Mouse (Mus musculus): ENCODE measurements at regions not wholly inside any gene's neighbourhood (a gene's known extent, or its start where the extent isn't known, plus 50 kb on each side); places are given as distances from the start of the nearest gene placed in this dataset.

- ATAC-seq (ENCODE audit: insufficient read depth, low FRiP score, low TSS enrichment), result no peak
- no peak overlapping the region for H3K27ac ChIP-seq (ENCODE audit: low read depth, low read length)
- 74% methylated on average over 3 of the region's 3 CpGs for WGBS
Observed at GRCm38 (mm10) chr13:59937147-59937546, 114.2 kb upstream of the Tut7 start.

GRCm38 (mm10) chr13:59934556-59934955, 111.6 kb upstream of the Tut7 start:
- H3K9me3 ChIP-seq (ENCODE audit: control insufficient read depth, low read length), result no peaks in the 10 kb centered on the region
- ATAC-seq (ENCODE audit: insufficient read depth, low FRiP score, low TSS enrichment), result no peak
- no peak overlapping the region for H3K9ac ChIP-seq (ENCODE audit: low read length)
- no peak overlapping the region for H3K4me2 ChIP-seq (ENCODE audit: low read depth)
- DNase-seq (ENCODE audit: low spot score), result no peak
- WGBS, result 63% methylated on average over 1 of the region's 1 CpGs
- no peaks in the 10 kb centered on the region for H3K27me3 ChIP-seq (ENCODE audit: control insufficient read depth, insufficient read depth, low read length)
- H3K4me3 ChIP-seq (ENCODE audit: low read depth, low read length), result no peak overlapping the region
- H3K27ac ChIP-seq (ENCODE audit: low read depth, low read length), result no peak overlapping the region
- no peaks in the 10 kb centered on the region for H3K4me1 ChIP-seq (ENCODE audit: control insufficient read depth, insufficient read depth, low read length)
- H3K36me3 ChIP-seq (ENCODE audit: control insufficient read depth, insufficient read depth, low read length), result no peaks in the 10 kb centered on the region

More at GRCm38 (mm10) chr13:59937147-59937546, 114.2 kb upstream of the Tut7 start:
- no peaks in the 10 kb centered on the region for H3K27me3 ChIP-seq (ENCODE audit: control insufficient read depth, insufficient read depth, low read length)
- no peak for DNase-seq (ENCODE audit: low spot score)
- no peak overlapping the region for H3K4me2 ChIP-seq (ENCODE audit: low read depth)
- peaks cover 6% of the 10 kb centered on the region; the same call in 1 of the 2 replicates for H3K4me1 ChIP-seq (ENCODE audit: control insufficient read depth, insufficient read depth, low read length)
- H3K36me3 ChIP-seq (ENCODE audit: control insufficient read depth, insufficient read depth, low read length), result no peaks in the 10 kb centered on the region
- no peak overlapping the region for H3K9ac ChIP-seq (ENCODE audit: low read length)
- H3K9me3 ChIP-seq (ENCODE audit: control insufficient read depth, low read length), result no peaks in the 10 kb centered on the region
- no peak overlapping the region for H3K4me3 ChIP-seq (ENCODE audit: low read depth, low read length)

- Histone ChIP-seq H3K27ac (ENCODE audit: low read depth, low read length) (no peak overlapping the region), H3K27me3 (ENCODE audit: control insufficient read depth, insufficient read depth, low read length) (no peaks in the 10 kb centered on the region), H3K4me1 (ENCODE audit: control insufficient read depth, insufficient read depth, low read length) (no peaks in the 10 kb centered on the region), H3K36me3 (ENCODE audit: control insufficient read depth, insufficient read depth, low read length) (no peaks in the 10 kb centered on the region), H3K4me3 (ENCODE audit: low read depth, low read length) (no peak overlapping the region), H3K9ac (ENCODE audit: low read length) (no peak overlapping the region), H3K4me2 (ENCODE audit: low read depth) (no peak overlapping the region), H3K9me3 (ENCODE audit: control insufficient read depth, low read length) (no peaks in the 10 kb centered on the region)
- 53% methylated on average over 1 of the region's 1 CpGs for WGBS
- no peak for ATAC-seq (ENCODE audit: insufficient read depth, low FRiP score, low TSS enrichment)
- no peak for DNase-seq (ENCODE audit: low spot score)
Observed at GRCm38 (mm10) chr13:59934093-59934492, 111.1 kb upstream of the Tut7 start.

GRCm38 (mm10) chr13:59927379-59928111, 104.6 kb upstream of the Tut7 start:
- ATAC-seq (ENCODE audit: insufficient read depth, low FRiP score, low TSS enrichment) (peak; percentile 88), DNase-seq (ENCODE audit: low spot score) (peak; percentile 55)
- Histone ChIP-seq H3K4me2 (ENCODE audit: low read depth) (no peak overlapping the region), H3K9me3 (ENCODE audit: control insufficient read depth, low read length) (no peaks in the 10 kb centered on the region), H3K27me3 (ENCODE audit: control insufficient read depth, insufficient read depth, low read length) (no peaks in the 10 kb centered on the region), H3K9ac (ENCODE audit: low read length) (0 out of 2 replicates have a peak overlapping the region, but pooled peaks have one; percentile 18), H3K27ac (ENCODE audit: low read depth, low read length) (peak overlapping the region; percentile 39; the same call in 1 of the 2 replicates), H3K4me1 (ENCODE audit: control insufficient read depth, insufficient read depth, low read length) (peaks cover 12% of the 10 kb centered on the region), H3K4me3 (ENCODE audit: low read depth, low read length) (no peak overlapping the region), H3K36me3 (ENCODE audit: control insufficient read depth, insufficient read depth, low read length) (no peaks in the 10 kb centered on the region)
- 33% methylated on average over 12 of the region's 12 CpGs for WGBS

GRCm38 (mm10) chr13:59925845-59926481, 103.0 kb upstream of the Tut7 start:
- Histone ChIP-seq H3K9me3 (ENCODE audit: control insufficient read depth, low read length) (no peaks in the 10 kb centered on the region), H3K9ac (ENCODE audit: low read length) (no peak overlapping the region), H3K4me2 (ENCODE audit: low read depth) (no peak overlapping the region), H3K27ac (ENCODE audit: low read depth, low read length) (no peak overlapping the region), H3K4me1 (ENCODE audit: control insufficient read depth, insufficient read depth, low read length) (peaks cover 12% of the 10 kb centered on the region), H3K36me3 (ENCODE audit: control insufficient read depth, insufficient read depth, low read length) (no peaks in the 10 kb centered on the region), H3K4me3 (ENCODE audit: low read depth, low read length) (no peak overlapping the region), H3K27me3 (ENCODE audit: control insufficient read depth, insufficient read depth, low read length) (no peaks in the 10 kb centered on the region)
- no peak for ATAC-seq (ENCODE audit: insufficient read depth, low FRiP score, low TSS enrichment)
- no peak for DNase-seq (ENCODE audit: low spot score)
- WGBS, result 75% methylated on average over 9 of the region's 9 CpGs

- Histone ChIP-seq H3K27me3 (ENCODE audit: control insufficient read depth, insufficient read depth, low read length) (no peaks in the 10 kb centered on the region), H3K4me3 (ENCODE audit: low read depth, low read length) (no peak overlapping the region), H3K27ac (ENCODE audit: low read depth, low read length) (no peak overlapping the region), H3K36me3 (ENCODE audit: control insufficient read depth, insufficient read depth, low read length) (no peaks in the 10 kb centered on the region), H3K4me1 (ENCODE audit: control insufficient read depth, insufficient read depth, low read length) (no peaks in the 10 kb centered on the region), H3K9me3 (ENCODE audit: control insufficient read depth, low read length) (no peaks in the 10 kb centered on the region), H3K4me2 (ENCODE audit: low read depth) (no peak overlapping the region), H3K9ac (ENCODE audit: low read length) (no peak overlapping the region)
- DNase-seq (ENCODE audit: low spot score) (no peak), ATAC-seq (ENCODE audit: insufficient read depth, low FRiP score, low TSS enrichment) (no peak)
- 70% methylated on average over 5 of the region's 5 CpGs for WGBS
Observed at GRCm38 (mm10) chr13:59917185-59917584, 94.2 kb upstream of the Tut7 start.

GRCm38 (mm10) chr13:59916166-59917044, 93.5 kb upstream of the Tut7 start:
- no peak for DNase-seq (ENCODE audit: low spot score)
- Histone ChIP-seq H3K36me3 (ENCODE audit: control insufficient read depth, insufficient read depth, low read length) (no peaks in the 10 kb centered on the region), H3K9ac (ENCODE audit: low read length) (no peak overlapping the region), H3K27me3 (ENCODE audit: control insufficient read depth, insufficient read depth, low read length) (no peaks in the 10 kb centered on the region), H3K4me3 (ENCODE audit: low read depth, low read length) (no peak overlapping the region), H3K27ac (ENCODE audit: low read depth, low read length) (no peak overlapping the region), H3K4me2 (ENCODE audit: low read depth) (no peak overlapping the region), H3K4me1 (ENCODE audit: control insufficient read depth, insufficient read depth, low read length) (no peaks in the 10 kb centered on the region), H3K9me3 (ENCODE audit: control insufficient read depth, low read length) (no peaks in the 10 kb centered on the region)
- 60% methylated on average over 22 of the region's 22 CpGs for whole genome bisulfite sequencing
- ATAC-seq (ENCODE audit: insufficient read depth, low FRiP score, low TSS enrichment), result no peak

- H3K27ac ChIP-seq (ENCODE audit: low read depth, low read length), result no peak overlapping the region
- H3K4me2 ChIP-seq (ENCODE audit: low read depth), result no peak overlapping the region
- H3K4me1 ChIP-seq (ENCODE audit: control insufficient read depth, insufficient read depth, low read length), result peaks cover 5% of the 10 kb centered on the region; the same call in 1 of the 2 replicates
- no peak overlapping the region for H3K9ac ChIP-seq (ENCODE audit: low read length)
- no peaks in the 10 kb centered on the region for H3K27me3 ChIP-seq (ENCODE audit: control insufficient read depth, insufficient read depth, low read length)
- no peak overlapping the region for H3K4me3 ChIP-seq (ENCODE audit: low read depth, low read length)
- ATAC-seq (ENCODE audit: insufficient read depth, low FRiP score, low TSS enrichment) (no peak), DNase-seq (ENCODE audit: low spot score) (no peak)
- 78% methylated on average over 7 of the region's 7 CpGs for WGBS
- H3K9me3 ChIP-seq (ENCODE audit: control insufficient read depth, low read length), result no peaks in the 10 kb centered on the region
- no peaks in the 10 kb centered on the region for H3K36me3 ChIP-seq (ENCODE audit: control insufficient read depth, insufficient read depth, low read length)
Observed at GRCm38 (mm10) chr13:59915734-59916133, 92.8 kb upstream of the Tut7 start.
